Mouse (Mus musculus) lung, postnatal 0 days (tissue): Measurements from ENCODE around the gene Pdgfa.

Experiments used
- CTCF ChIP-seq: IDR thresholded peaks from 2 replicates; pipeline ENCODE4 v1.5.1; 2016; ENCODE audit warnings: antibody characterized with exemption, mild to moderate bottlenecking
- EP300 ChIP-seq: IDR thresholded peaks from 2 replicates; pipeline ENCODE4 v1.6.1; 2016; ENCODE audit warnings: antibody characterized with exemption, mild to moderate bottlenecking, control low read depth

- TF ChIP-seq EP300, result no peak
- TF ChIP-seq CTCF, result no peak
Observed at GRCm38 (mm10) chr5:138948031-138948980, 48.9 kb downstream of the Pdgfa start.
